Mouse (Mus musculus): ENCODE data around the gene Adssl1.

The Adssl1 gene

GRCm38 (mm10) chr12:112619686-112620353 lies at the start of gene Adssl1:
Adssl1 (plus strand) TSS chr12:112620045.
- DNase-seq = peak; percentile 69 to 78

DNA sequence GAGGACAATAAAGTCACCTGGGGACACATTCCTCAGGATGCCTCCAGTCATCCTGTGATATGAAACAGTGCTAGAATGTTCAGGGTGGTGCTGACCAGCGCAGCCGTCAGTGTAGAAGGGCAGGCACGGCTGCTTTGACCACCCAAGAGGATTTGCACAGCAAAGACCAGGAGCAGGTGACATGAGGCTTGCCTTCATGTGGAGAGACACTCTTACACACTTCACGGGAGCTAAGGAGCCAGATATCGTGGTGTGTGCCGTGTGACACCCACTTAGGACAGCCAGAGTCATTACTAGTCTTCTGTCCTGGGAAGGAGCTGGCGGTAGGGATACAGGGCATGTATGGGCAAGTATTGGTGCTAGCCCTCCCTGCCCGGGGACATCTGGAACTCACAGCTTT lies 49.7 kb upstream of the Adssl1 start:
- DNase-seq = peak in 1 of 2 experiments; percentile 31

GRCm38 (mm10) chr12:112571064-112571463 lies 48.8 kb upstream of the Adssl1 start:
- peak in 1 of 2 experiments; percentile 11 for DNase-seq

DNA sequence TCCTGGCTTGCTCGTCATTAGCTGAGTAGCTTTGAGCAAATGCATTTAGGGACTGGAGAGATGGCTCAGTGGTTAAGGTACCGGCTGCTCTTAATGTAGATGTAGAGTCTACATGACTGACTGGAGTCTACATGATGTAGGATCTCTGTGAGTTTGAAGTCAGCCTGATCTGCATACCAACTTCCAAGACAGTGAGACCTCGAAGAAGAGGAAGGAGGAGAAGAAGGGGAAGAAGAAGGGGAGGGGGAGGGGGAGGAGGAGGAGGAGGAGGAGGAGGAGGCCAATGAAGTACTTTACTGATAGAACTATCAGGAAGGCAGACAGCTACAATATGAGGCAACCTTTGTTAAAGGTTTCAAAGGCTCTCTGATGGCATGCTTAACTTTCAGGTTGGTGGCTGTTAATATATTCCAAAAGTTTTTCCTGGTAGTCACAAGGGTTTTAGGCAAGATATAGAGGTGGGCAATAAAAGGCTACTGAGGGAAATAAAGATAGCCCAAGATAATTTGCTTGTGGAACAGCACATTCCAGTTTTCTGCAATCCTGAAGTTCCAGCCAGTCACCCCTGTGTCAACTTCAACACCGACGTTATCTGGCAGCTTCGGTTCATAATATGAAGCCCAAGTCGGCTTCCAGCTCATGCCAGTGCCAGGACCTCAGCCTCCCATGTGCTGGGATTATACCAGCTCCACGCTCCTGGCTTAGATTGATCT lies 44.4 kb upstream of the Adssl1 start:
- DNase-seq = no peak

DNA sequence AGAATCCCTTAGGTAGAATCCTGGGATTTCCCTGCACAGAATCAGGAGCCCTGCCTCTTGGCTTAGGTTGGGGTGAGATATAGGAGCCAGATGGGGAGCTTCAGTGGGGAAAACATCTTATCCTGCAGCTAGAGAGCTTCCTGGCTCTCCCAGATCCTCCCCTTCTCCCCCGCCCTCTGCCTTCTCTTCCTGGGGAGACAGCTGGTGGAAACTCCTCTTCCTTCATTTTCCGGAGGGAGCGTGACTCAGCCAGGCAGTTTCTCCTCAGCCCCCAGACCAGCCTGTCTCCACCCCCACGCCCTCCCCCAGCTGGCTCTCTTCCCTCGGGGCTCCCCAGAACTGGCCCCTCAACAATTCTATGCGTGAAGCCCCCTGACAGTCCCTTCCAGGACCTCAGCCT lies 43.5 kb upstream of the Adssl1 start:
- DNase-seq = no peak

- DNase-seq = peak in 1 of 2 experiments; percentile 50
These were observed 43.1 kb upstream of the Adssl1 start for GRCm38 (mm10) chr12:112576749-112577148.

DNA sequence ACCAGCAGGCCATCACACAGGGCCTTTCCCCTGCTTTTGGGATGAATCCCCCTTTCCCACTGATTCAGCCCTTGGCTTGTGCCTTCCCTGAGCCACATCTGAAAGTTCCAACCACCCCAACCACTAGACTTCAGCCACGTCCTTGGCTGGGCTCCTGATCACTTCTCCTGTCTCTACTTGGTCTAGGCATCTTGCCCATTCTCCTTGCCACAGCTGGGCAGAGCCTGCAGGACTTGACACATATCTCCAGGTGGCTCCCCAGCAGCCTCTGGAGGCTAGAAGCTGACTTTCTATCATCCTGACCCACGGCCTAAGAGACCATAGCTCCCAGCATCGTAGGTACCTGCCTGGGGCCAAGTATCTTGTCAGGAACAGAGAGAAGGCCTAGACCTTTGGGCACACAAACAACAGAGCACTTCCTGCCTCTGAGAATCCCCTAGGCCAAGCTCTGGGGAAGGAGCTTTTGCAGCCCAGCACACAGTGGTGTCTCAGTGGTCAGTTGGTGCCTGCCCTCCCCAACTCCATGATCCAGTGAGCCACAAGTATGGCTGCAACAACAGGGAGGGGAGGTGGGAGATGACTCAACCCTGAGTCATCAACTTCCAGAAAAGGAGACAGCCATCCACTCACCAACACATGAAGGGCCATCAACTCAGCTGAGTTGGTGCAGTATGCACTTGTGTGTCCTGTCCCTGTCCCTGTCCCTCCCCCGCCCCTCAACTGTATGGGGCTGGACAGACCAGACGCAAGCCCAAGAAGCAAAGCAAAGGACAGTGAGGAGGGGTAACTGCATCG lies 41.4 kb upstream of the Adssl1 start:
- no peak for DNase-seq

DNA sequence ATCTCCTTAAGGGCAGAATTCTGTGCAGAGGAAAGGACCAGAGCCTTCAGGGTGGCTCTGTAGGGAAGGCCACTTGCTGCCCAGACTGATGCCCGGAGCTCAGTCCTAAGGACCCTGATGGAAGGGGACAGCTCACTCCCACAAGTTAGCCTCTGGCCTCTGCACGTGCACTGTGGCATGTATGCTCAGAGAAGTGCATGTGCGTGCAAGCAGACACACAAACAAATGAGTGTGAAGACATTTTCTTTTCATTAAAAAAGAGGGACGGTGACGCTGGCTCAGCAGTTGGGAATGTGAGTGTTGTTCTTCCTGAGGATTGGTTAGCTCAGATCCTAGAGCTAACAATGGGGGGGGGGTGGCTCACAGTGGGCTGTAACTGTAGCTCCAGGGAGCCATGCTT lies 40.4 kb upstream of the Adssl1 start:
- DNase-seq = no peak

- DNase-seq = no peak
These were observed 39.9 kb upstream of the Adssl1 start for GRCm38 (mm10) chr12:112579926-112580325.

- no peak for DNase-seq
These were observed 38.7 kb upstream of the Adssl1 start for GRCm38 (mm10) chr12:112581113-112581512.

GRCm38 (mm10) chr12:112584954-112585353 lies 34.9 kb upstream of the Adssl1 start:
- no peak for DNase-seq

- DNase-seq = no peak
These were observed 33.8 kb upstream of the Adssl1 start for GRCm38 (mm10) chr12:112585924-112586538.

DNA sequence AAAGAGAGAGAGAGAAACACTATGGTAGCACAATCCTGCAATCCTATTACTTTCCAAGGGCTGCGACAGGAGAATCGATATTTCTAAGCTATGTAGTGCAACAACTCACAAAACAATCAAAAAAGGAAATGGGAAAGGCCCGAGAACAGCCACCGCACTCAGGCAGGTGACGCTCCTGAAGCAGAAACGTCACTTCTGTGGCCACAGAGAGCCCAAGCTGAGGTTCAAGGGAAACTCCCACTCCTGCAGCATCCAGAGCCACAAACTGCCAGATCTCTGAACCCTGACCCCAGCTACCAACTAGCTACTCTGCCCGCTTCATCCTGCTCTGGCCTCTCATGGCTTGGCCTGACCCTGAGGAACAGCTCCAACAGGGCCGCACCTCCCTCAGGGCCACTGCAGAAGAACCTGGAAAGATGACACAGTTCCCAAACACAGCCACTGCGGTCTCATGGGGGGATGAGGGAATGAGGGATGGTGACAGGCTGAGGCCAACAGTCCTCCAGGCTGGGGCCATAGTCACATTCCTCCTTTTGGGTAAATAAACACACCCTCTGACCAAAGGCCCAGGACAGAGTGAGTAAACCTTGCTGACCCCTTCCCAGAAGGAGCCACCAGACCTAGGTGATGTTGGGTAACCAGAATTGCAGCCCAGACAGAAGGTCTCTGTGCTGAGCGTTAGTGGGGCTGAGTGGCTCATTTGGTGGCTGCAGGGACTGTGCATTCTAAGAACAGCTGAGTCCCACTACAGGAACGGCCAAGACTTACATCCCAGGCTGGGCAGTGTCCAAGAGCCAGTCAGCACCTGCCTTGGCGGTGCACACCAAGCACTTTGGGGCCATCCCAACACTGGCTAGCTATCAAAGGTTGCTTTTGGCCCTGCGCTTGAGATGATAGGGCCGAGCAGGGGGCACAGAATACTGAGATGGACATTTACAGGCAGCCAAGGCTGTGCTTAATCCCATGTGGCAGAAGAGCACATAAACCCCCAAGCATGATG lies 32.4 kb upstream of the Adssl1 start:
- peak in 1 of 2 experiments; percentile 5 for DNase-seq

DNA sequence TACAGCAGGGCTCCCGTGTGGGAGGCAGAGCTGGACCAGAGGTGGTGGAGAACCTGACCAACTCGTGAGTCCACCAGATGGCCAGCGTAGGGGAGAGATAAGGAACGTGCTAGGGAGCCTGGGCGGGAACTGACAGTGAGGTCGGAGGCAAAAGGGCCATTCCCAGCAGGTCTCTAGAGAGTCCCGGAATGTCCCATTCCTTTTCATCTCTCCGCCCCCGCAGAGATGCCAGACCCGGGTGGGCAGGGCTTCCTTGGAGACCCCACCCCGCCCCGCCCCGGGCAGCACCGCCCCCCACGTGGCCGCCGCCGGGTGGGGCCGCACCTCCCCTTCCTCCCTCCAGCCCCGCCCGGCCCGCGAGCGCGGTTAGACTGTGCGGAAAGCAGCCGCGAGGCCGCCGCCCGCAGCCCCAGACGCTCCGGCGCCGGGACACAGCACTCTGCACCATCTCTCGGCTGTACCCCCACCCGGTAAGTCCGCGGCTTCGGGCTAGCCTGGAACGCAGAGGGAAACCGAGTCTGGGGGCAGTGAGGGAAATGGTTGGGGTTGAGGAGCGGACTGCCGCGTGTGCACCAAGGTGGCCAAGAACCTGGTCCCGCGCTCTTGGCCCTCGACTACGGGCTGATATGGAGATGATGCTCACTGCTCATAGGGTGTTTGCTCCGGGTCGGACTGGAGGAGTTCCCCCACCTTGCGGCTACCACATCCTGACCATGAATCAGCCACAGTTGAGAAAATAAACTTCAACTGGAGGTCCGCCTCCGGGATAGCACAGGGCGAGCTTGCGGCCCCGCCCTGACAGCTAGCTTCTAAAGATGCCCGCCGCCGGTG lies 31.2 kb upstream of the Adssl1 start, which contains the start of gene Inf2:
Gene Inf2, plus strand, starts transcription at position 359 of the 831 bp plus-strand sequence.
- DNase-seq = peak; percentile 87 to 90

DNA sequence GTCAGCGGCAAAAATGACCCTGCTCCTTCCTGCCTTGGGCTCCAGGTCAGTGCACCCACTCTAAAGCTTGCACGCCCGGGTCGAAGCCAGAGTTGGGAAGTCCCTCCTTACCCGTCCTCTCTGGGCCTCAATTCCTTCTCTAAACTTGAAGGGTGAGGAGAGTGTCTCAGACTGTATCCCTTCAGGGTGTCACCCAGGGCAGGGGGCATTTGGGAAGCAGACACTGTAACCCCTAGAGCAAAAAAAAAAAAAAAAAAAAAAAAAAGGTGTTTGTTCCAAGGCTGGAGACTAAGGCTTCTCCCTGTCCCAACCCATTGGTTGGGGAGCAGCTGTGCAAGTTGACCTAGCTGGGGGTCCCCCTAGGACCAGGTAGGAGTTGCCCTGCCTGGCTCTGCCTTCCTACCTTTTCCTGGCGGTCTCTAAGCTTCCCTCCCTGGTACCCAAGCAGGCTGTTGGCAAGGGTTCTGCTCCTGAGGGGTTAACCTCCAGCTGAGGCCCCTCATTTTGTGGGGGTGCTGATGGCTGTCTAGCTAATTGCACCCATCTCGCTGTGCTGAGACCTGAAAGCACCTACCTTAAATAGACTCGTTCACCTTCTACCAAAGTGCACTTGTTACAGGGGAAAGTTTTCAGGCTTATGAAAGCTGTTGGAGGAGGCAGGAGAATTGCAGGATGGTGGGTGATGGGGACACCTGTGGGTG lies 30.2 kb upstream of the Adssl1 start:
- no peak for DNase-seq

- no peak for DNase-seq
These were observed 29.1 kb upstream of the Adssl1 start for GRCm38 (mm10) chr12:112590566-112591239.

DNA sequence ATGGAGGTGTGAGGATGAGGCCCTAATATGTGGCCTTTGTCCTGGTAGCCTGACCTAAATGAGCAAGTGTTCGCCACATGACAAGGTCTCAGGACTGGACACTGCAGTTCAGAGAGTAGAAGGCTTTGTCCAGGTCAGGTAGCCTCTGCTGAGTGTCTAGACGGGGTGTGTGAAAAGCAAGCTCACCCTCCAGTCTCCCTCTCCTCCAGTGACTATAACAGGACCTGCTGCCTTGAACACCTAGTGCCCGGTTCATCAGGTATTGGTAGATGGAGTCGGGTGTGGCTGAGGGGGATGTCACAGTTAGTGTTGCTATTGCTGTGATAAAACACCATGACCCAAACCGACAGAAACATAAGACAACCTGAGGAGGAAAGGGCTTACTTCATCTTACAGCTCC lies 28.6 kb upstream of the Adssl1 start:
- no peak for DNase-seq

DNA sequence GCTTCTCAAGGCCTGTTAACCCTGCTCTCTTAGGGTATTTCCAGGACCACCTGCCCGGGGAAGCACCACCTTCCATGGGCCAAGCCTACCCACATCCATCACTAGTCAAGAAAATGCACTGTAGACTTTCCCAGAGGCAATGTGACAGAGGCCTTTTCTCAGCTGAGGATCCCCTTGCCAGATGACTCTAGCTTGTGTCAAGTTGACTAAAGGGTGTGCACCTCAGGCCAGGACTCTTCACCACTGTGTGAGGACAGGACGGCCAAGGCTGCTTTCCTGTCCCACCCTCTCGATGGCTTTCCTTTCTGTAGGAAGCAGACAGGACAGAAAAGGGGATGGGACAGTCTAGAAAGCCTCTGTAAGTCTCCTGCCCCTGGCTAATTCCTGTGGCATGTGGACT lies 28.1 kb upstream of the Adssl1 start:
- DNase-seq = no peak

GRCm38 (mm10) chr12:112592985-112593734 lies 26.7 kb upstream of the Adssl1 start:
- peak; percentile 54 to 63 for DNase-seq
